Mouse (Mus musculus) liver (tissue): ENCODE measurements around the gene Dync2h1.
A peak's percentile ranks its signal among the peaks of the same experiment; 100 is the strongest.

Source experiments
- DNase-seq: peaks from one replicate; pipeline ENCODE4 v3.0.0-alpha.2; 2020; ENCODE audit warnings: mixed read lengths

Gene Dync2h1

DNA sequence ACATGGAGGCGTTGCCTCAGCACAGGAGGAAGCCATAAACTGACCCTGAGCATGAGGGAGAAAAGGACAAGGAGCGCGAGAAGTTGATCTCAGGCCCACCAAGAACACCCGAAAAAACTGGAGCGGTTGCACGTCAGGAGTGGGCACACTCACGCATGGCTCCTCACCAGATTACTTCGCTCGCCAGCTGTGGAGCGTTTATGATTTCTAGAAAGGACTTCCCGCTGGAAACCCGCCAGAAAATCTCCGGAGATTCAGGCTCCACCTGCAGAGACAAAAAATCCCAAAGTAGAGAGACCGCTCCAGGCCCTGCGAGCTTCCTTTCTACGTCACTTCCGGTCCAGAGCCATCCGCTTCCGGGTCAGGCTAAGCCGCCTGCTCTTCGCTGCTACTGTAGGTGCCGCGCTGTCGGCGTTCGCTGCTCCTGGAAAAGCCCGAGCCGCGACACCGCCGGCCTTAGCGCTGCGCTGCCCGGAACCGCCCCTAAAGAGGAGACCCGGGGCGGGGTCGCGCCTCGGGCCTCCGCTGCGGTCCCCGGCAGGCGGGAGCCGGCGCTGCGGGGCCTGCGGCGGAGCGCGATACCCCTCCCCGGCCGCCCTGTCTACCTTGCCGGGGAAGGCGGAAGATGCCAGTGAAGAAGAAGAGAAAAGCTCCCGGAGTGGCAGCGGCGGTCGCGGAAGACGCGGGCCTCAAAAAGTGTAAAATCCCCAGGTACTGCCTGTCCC lies at the start of gene Dync2h1, which contains the start of gene Dcun1d5:
TSS of gene Dync2h1 (minus strand) at position 275 of the 725 bp plus-strand sequence.
TSS of gene Dcun1d5 (plus strand) at position 349 of the 725 bp plus-strand sequence.
- DNase-seq, result peak; percentile 92

DNA sequence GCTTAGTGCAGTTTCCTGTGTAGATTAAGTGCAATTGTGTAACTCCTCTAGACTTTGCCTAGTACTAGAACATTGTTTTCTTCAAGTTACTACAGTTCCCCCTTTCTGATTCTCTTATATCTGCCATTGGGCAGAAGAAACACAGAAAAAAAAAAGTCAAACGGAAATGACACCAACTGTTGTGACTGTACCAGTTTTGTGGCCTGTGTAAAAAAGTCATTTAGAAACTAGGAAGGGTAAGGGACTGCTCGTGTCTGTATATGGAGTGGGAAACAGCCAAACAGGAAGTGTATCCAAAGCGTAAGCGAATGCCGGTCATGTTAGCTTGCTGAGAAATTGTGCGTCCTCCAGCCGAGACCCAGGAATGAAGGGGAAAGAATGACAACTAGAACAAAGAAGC lies 37.2 kb upstream of the Dync2h1 start:
- no peak for DNase-seq

DNA sequence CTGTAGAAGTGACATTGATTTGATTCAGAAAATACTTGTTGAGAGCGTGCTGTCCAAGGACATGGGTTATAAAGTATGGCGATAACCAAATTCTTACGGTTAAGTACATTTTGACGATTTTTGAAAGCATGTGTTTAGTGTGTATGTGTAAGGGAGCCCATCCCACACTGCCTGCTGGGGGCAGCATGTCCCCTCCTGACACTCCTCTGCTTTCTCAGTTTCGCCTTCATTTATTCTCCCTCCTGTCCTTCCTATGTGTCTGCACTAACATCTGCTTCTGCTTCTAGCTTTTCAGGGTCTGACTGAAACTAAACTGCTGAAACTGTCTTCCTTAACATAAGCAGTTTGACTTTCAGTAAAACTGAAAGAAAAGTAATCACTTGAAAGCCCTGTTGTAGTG lies 36.8 kb upstream of the Dync2h1 start:
- no peak for DNase-seq

DNA sequence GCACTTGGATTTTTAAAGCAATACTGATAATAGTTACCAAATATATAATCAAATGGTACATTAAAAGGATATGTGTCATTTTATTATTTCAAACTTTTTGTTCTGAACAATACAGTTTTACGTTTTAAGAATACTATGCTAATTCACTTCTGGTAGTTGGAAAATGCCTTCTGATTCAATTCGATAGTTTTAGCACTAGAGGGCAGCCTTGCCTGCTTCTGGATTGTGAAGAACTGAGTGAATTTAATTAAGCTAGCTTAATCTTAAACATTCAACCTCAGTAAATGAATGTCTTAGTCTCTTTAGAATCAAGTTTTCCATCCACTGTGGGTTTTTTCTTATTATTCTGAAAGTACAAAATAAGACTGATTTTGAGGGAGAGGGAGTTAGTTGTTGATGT lies 32.0 kb upstream of the Dync2h1 start:
- DNase-seq, result no peak

DNA sequence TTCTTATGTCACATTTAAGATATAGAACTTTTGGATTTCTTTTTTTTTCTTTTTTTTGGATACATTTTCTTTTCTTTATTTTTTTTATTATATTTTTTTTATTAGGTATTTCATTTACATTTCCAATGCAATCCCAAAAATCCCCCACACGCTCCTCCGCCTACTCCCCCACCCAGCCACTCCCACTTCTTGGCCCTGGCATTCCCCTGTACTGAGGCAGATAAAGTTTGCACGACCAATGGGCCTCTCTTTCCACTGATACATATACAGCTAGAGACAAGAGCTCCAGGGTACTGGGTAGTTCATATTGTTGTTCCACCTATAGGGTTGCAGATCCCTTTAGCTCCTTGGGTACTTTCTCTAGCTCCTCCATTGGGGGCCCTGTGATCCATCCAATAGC lies 6.4 kb upstream of the Dync2h1 start:
- peak; percentile 56 for DNase-seq

DNA sequence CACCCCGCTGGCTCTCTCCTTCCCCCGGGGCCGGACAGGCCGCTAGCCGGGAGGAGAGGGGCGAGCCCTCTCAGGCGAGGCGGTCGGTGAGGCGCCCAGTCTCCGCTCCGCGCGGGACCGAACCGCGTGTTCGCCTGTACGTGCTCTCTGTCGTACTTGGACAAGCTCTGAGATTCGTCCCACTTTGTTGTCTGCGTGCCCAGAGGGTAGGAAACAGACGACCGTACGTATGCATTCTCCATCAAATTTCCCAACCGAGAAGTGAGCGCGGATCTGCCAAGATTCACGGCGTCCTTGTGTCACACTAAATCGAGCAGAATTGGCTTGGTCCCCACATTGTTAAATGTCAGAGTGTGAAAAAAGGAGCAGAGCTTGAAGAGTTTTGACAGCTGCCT lies 648 bp upstream of the Dync2h1 start:
- peak; percentile 61 for DNase-seq

DNA sequence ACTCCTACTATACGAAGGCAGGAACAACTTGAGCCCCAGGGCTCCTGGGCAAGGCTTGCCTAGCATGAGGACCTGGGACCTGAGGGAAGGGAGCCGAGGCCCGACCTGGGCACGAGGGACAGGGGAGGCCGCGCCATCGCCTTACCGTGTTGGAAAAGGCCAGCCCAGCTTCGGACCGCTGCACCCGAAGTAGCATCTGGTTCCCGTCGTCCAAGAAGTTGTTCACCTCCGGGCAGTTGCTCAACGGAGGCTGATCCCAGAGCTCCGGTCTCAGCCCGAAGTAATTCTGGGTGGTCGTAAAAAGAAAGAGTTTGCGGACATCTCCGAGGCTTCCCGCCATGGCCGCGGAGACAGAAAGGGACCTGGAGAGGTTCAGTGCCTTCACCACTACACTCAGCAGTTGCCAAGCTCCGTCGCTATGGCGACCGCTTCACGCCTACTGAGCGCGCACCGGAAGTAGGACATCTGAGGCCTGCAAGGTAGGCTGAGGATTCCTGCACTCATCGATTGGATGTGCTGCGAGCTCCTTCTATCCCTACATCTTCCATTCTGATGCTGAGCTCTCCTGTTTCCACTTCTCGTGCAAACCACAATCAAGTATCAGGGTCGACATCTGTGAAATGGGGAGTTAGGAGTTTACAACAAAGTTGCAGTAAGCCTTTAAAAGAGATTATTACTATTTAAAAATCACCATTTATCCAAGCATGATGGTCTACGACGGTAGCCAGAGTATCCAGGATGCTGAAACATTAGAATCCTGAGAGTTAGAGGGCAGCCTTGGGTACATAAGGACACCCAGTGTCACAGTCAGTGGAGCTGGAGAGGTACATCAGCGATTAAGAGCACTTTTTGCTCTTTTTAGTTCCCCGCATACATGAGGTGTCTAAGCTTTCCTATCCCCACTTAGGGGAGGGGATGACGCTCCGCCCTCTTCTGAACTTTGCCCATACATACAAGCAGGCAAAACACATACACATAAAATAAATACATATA lies 7.3 kb downstream of the Dync2h1 start:
- peak; percentile 80 for DNase-seq

DNA sequence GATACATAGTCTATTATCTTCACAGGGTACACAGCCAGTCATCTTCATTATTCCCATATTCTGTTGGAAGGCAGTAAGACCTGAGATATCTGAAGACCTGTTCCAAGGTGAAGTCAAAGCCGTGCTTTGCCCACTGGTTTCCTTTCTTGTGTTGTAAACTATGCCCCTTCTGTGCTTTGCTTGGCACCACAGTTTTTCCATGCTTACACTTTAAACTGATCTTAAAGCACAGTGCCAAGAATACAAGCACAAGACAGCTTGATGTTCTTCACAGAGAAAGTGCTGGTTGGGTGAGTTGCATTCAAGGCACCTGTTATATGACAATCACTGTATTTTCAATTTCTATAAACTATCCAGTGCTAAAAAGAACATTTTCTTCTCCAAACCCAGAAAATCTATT lies 10.5 kb downstream of the Dync2h1 start:
- DNase-seq, result no peak

DNA sequence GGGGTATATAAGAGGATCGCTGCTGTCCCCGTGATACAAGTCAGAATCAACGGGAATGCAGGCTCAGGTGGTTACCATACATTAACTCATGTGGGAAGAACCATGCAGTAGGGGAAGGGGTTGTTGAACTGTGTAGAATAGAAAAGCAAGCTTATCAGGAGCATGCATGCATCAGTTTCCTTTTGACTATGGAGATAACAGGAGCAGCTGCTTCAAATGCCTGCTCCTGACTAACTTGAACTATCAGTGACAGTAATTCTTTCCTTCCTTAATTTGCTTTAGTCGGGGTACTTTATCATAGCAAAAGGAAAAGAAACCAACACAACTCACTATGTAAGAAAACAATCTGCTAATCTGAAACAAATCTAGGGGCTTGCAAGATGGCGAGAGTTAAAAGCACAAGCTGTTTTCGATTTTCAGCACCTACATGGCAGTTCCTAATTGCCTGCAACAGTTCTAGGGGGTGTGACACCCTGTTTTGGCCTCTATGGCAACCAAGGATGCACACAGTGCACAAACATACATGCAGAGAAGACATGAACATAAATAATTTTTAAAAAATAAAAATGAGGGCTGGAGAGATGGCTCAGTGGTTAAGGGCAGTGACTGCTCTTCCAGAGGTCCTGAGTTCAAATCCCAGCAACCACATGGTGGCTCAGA lies 16.8 kb downstream of the Dync2h1 start:
- DNase-seq, result no peak

DNA sequence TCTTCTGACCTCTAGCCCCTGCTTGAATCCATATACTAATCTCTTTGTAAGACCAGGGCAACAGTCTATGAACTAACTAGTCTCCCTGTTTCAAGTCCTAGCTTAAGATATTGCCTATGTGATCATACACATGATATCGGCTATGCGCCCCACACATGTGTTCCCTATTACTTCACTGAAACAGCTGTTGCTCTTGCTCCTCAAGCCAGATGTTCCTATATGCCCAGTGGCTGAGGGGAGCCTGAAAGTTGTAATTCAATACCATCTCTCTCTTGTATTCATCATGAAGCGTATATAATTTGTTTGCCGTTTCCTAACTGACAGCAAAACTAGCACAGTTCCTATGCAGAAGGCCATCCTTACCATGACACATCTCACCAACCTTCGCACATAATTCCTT lies 23.6 kb downstream of the Dync2h1 start:
- no peak for DNase-seq

DNA sequence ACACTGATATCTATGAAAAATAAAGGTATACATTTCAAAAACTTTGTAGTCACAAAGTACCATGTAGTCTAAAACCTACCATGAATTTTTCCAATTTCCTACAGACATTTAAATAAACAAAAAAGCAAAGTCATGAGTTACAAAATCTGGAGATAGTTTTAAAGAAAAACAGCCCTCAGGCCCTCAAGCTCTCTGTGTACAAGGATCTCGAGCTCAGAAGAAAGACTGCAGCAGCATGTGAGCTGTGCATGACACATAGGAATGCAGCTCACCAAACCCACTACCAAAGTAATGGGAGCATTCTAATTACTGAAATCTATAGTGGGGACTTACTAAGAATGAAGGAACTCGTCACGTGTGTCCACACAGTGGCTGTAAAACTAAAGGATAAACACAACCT lies 24.5 kb downstream of the Dync2h1 start:
- no peak for DNase-seq

DNA sequence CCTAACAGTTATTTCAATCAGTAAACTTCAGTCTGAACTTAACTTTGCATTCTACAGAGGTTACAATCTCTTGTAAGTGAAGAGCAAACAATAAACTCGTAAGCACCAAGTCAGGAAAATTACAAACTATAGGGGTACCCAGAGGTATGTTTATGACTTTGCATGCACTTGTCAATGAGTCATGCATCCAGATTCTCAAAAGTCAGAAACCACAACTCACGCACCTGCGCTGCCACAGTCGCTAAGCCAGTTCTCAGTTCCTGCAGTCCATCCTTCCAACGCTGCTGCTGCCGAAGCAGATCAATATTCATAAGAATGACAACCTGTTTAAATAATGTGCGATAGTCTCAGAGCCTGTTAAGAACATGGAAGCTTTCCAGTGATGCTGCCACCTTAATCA lies 25.6 kb downstream of the Dync2h1 start:
- DNase-seq, result no peak

DNA sequence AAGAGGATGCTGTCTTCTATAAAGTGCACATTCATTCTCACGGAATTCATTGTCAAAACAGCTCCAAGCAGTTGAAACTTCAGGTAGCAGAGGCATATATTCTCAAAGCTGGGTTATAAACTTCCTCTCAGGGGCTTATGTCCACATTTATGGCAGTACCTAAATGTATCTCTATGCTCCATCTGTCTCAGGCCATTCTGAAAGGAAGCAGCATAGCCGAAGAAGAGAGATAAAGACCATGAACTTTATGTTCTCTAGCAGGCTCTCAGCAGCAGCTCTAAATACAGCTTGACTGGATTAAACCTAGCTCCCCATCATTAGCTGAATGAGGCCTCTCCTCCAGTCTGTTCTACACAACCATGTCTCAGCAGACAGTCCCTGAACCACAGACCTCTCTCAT lies 29.9 kb downstream of the Dync2h1 start:
- no peak for DNase-seq

DNA sequence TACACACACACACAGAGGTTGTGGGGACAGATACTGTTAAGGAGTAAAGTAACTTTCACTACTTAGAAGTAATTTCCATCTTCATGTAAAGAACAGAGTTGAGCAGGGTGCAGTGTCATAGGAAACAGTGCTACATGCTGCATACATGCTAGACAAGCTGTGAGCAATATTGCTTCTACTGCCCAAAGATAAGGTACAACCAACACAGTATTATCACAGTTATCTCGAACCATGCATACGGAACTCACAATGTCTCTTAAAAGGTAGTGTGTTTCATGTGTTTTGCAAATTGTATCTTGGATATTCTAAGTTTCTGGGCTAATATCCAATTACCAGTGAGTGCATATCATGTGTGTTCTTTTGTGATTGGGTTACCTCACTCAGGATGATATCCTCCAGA lies 61.4 kb downstream of the Dync2h1 start:
- no peak for DNase-seq

DNA sequence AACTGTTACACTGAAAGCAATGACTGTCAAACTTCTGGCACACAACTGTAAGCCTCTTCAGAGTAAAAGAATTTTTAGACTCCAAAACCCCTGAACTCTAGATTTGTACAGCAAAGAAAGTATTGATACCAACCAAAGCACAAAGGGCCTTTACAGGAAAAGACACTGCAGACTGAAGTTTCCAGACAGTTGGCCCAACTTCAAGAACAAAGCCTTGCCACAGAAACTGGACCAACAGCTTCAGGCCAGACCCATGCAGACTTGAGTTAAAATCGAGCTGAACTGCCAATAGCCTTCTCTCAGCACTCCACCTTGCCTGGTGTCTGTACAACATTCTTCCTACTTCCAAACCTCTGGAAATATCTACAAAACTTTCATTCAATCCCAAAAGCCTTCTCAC lies 74.1 kb downstream of the Dync2h1 start:
- no peak for DNase-seq

DNA sequence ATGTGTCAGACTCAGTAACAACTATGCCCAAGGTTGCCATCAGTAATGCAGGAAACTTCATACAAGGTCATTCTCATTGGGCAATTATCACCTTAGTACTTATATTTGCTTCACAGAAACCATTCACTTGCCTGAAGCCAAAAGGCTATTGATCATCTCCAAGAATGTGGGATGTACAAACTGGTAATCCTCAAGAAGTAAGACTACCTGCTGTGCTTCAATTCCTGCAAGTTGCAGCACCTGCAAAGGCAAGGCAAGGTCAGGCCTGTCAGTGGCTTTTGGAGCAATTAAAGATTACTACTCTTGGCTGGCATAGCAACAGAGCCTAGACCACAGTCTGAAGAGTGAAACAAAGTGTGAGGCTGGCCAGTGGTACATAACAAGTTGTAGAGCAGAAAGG lies 82.9 kb downstream of the Dync2h1 start:
- no peak for DNase-seq

DNA sequence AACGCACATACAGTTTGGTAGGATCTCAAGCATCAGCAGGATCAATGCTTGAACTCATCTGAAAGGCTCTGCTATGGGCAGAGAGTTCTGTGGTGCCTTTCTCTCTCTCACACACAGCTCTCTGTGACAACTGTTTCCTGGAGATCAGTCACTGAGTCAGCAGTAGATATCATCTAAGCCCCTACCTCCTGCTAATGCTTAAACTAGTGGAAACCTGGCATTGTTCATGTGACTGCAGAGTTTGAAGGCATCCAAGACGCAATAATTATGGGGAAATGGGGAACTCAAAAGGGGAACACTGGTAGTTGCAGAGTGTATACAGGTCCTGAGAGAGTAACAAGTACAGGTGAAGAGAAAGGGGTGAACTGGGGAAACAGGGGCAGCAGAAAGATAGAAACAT lies 109.6 kb downstream of the Dync2h1 start:
- DNase-seq, result no peak

DNA sequence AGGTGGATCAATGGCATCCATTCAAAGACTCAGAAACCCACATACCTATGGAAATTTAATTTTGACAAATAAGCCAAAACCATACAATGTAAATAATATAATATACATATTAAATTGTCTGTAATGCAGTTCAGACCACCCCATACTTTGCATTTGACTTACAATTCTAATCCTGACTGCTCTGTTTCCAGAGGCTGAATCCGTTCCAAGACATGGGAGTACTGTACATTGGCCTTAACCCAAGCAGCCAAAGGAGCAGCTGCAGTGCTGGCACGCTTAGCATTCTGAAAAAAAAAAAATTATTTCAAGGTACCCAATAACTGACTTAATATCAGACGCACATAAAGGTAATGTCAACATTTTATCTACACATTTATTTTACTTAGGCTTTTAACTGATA lies 113.4 kb downstream of the Dync2h1 start:
- no peak for DNase-seq

DNA sequence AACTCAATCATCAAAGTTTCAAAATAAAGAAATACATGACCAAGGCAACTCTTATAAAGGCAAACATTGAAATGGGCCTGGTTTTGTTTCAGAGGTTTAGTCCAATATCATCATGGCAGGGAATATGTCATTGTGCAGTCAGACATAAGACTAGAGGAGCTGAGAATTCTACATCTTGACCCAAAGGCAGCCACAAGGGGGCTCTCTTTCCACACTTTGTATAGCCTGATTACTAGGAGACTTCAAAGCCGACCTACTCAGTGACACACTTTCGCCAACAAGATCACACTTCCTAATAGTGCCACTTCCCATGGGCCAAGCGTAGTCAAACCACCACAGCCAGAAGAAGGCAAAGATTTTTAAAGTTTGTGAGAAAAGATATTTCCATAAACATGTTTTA lies 133.7 kb downstream of the Dync2h1 start:
- DNase-seq, result peak; percentile 39

DNA sequence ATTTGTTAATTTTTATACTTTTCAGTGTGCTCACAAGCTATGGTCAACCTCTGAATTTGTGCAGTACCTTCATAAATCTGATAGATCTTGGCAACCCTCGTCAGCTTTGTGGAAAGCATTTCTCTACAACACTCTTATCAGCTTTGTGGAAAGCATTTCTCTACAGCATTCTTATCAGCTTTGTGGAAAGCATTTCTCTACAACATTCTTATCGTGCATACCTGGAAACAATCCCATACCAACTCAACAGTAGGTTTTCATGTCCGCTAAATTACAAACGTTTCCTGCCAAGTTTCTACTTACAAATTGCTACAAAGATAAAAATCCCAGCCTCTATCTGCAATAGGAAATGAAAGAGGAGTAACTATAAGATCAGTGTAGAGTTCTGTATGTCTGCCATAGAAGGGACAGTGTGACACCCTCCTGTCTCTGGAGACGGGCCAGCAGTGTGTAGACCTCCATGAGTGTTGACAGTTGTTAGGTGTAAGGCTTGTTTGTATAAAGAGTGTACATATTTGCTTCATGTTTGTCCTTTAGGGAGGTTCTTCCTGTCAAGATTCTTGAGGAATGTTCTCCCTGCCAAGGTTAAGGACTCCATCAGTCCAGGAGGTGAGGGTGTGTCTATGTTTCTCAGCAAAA lies 141.5 kb downstream of the Dync2h1 start:
- no peak for DNase-seq

DNA sequence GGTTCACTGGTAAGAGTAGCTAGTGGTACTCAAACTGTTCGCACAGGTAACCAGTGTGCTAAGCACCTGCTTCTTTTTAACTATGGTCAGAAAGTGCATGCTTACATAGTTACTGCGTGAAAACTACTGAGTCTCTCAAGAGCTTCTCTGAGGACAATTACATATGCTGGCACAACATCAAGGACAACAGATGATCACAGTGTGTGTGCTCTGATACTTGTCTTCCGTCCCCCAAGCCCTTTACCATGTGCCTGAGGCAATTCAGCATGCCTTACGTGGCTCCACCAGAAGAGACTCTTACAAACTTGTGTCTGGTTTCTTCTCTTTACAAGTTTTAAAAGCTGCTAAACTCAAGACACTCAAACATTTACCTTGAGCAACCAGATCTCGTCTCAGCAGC lies 143.0 kb downstream of the Dync2h1 start:
- no peak for DNase-seq

DNA sequence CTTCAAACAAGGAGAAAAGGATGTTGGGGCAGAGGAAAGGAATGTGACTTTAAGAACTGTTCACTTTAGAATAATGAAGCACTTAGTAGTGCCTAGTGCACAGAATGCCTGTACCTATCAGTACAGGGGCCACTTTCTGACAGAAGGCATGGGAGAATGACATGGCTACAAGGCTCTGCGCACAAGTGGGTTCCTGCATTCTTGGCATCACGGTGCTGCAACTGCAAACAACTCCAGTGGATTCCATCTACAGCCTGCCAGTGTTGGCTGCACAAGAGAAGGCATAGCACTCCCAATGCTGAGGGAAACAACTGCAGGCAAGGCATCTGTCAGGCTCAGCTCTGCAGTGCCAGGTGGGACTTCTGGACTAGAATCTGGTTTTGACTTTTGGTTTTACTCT lies 151.7 kb downstream of the Dync2h1 start:
- DNase-seq, result no peak

DNA sequence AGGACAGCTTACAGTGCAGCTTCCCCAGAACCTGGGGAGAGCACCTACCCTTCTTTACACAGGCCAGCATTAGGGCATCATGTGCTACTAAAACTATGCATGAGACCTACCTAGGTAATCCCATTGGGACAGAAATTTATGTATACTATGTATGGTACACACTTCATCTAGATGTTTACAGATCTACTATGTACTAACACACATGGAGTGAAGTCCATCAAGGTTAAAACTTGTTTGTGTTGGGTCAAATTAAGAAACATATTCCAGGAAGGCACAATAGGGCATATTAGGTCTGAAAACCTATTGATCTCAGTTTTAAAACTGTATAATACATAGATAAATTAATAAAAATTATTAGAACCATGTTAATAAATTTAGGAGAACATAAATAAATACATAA lies 168.6 kb downstream of the Dync2h1 start:
- DNase-seq, result no peak
